Mouse (Mus musculus) lung, postnatal 0 days (tissue): ENCODE results near the gene Acsbg2.

Experiments
- CTCF ChIP-seq: IDR thresholded peaks from 2 replicates; pipeline ENCODE4 v1.5.1; 2016; ENCODE audit warnings: antibody characterized with exemption, mild to moderate bottlenecking
- EP300 ChIP-seq: IDR thresholded peaks from 2 replicates; pipeline ENCODE4 v1.6.1; 2016; ENCODE audit warnings: antibody characterized with exemption, mild to moderate bottlenecking, control low read depth

DNA sequence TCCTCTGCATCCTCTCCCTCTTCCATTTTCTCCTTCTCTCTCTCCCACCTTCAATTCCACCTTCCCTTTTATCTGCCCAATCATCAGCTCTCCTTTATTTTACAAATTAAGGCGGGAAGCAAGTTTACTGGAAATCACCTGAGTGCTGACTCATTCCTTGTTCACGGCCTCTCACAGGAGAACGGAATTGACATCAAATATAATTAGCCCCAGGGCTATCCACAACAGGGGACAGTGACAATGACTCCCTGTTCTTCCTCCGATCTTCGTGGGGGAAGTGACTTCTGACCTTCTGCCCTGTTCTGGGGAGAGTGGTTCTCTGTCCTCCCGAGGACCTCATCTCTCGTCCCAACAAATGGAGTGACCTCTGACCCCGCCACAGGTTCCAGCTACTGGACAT lies 2.7 kb upstream of the Acsbg2 start:
- TF ChIP-seq CTCF (no peak), EP300 (no peak)
